ENCODE assay signal across 19 mouse cellular contexts in the genomic region with DNA sequence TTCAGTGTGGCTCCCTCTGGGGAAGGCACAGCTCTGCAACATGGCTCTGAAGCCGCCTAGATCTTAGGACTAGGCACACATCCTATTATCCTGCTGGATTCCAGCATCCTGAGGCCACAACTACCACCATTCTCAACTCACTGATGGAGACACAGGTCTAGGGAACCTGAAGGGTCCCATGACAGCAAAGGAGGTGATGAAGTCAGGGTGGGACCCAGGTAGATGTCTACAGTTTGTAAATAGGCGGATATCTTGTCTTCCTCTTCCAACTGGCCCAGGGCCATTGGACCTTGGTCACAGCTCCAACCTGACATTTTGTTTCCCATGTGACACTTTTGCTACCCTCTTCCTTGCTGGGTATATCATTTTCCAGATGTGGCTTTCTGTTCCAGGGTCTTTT.
"Had no signal": no experiment of that assay in that cellular context is flagged by ENCODE, and none has a peak within 500 bp of the region (broad histone marks: within the 10 kb centered on the region; RNA-seq: fewer than 3 reads in every experiment).

No protein-coding gene starts in this region.

- H3K27me3 ChIP-seq: liver, embryonic 13.5 days; midbrain, embryonic 12.5 days; midbrain, embryonic 15.5 days; neural tube, embryonic 15.5 days had no signal

- H3K4me1 ChIP-seq: liver, embryonic 13.5 days; midbrain, embryonic 12.5 days; midbrain, embryonic 15.5 days had no signal

- H3K9me3 ChIP-seq: liver, embryonic 13.5 days; midbrain, embryonic 12.5 days; midbrain, embryonic 15.5 days; neural tube, embryonic 15.5 days had no signal

- H3K4me3 ChIP-seq: layer of hippocampus, adult 2 months; left cerebral cortex, adult 2 months; liver, embryonic 13.5 days; midbrain, embryonic 12.5 days; midbrain, embryonic 15.5 days; myocyte; neural tube, embryonic 15.5 days had no signal

- H3K4me2 ChIP-seq: liver, embryonic 13.5 days; midbrain, embryonic 12.5 days; midbrain, embryonic 15.5 days; neural tube, embryonic 15.5 days had no signal

- H3K9ac ChIP-seq: liver, embryonic 13.5 days; midbrain, embryonic 12.5 days; midbrain, embryonic 15.5 days; neural tube, embryonic 15.5 days had no signal

- H3K27ac ChIP-seq: kidney, postnatal 0 days; layer of hippocampus, adult 2 months; left cerebral cortex, adult 2 months; liver, embryonic 13.5 days; midbrain, embryonic 12.5 days; midbrain, embryonic 15.5 days had no signal

- ATAC-seq: midbrain, embryonic 15.5 days had no signal

- H3K36me3 ChIP-seq: liver, embryonic 13.5 days; midbrain, embryonic 12.5 days; midbrain, embryonic 15.5 days; neural tube, embryonic 15.5 days had no signal

- DNase-seq: kidney, adult 2 months; kidney, postnatal 25 days; layer of hippocampus, adult 9-11 months; layer of hippocampus, postnatal 36 days; liver, embryonic 13.5 days; lung, adult 2 months; lung, postnatal 14 days; lung, postnatal 4 days; right cerebral cortex, adult 18-20 months; right cerebral cortex, postnatal 14 days; right cerebral cortex, postnatal 4 days; thymus, postnatal 25 days had no signal
